Mouse (Mus musculus) lung, adult 2 months (tissue): ENCODE measurements at regions not wholly inside any gene's neighbourhood (a gene's known extent, or its start where the extent isn't known, plus 50 kb on each side); places are given as distances from the start of the nearest gene placed in this dataset.
"Not testable (repeated sequence)": the region's sequence is repeated elsewhere in the genome, so short reads cannot be mapped to it uniquely, and the experiment has no call there.

ENCODE experiments used
- DNase-seq: peaks from one replicate; pipeline ENCODE4 v3.0.0; 2022
- H3K4me1 ChIP-seq: fragments of 200-500 bp; 2 replicates; pipeline ENCODE4 v1.6.1; 2011; ENCODE audit warnings: low read length; ENCODE audit not compliant: control insufficient read depth, insufficient read depth
- H3K4me3 ChIP-seq: fragments of 200-500 bp; replicated peaks from 2 replicates; pipeline ENCODE3; 2011; ENCODE audit warnings: low read depth, mild to moderate bottlenecking, control low read depth, low read length; ENCODE audit errors: extremely low read depth
- CTCF ChIP-seq: fragments of 200-500 bp; IDR thresholded peaks from 2 replicates; pipeline ENCODE4 v1.5.1; 2011; ENCODE audit warnings: mild to moderate bottlenecking, low read length, control low read depth; ENCODE audit not compliant: insufficient read depth
- POLR2A ChIP-seq: fragments of 200-500 bp; IDR thresholded peaks from 2 replicates; pipeline ENCODE4 v1.6.1; 2011; ENCODE audit warnings: low read depth, mild to moderate bottlenecking, control low read depth, low read length, borderline replicate concordance; ENCODE audit errors: extremely low read depth
- WGBS: fragments of 180-500 bp; shearing (Covaris S2); methylation state at CpG from one replicate; pipeline ENCODE4 v1.1.7; 2018; 5-methylcytosine and 5-hydroxymethylcytosine counted together

DNA sequence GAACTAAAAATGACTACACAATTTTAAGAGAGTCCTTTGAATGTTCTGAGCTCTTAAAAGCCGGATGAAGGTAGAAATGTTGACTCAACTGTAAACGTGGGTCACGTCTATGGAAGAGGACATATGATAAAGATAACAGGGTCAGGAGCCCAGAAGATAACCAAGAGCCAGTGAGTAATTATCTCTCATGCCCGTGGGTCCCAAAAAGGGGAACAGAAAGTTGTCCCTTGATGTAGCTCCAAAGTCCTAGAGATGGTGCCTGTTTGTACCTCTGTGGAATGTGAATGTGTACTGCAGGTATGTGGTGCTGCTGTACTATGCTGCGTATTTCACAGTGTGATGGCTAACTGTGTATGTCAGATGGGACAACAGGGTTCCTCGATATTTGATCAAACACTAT is 479.1 kb downstream of the Gja1 start:
- Histone ChIP-seq H3K4me1 (no peaks in the 10 kb centered on the region), H3K4me3 (no peak overlapping the region)
- 70% methylated on average over 6 of the region's 6 CpGs for WGBS
- DNase-seq = no peak
- no peak for TF ChIP-seq POLR2A
- no peak for TF ChIP-seq CTCF

DNA sequence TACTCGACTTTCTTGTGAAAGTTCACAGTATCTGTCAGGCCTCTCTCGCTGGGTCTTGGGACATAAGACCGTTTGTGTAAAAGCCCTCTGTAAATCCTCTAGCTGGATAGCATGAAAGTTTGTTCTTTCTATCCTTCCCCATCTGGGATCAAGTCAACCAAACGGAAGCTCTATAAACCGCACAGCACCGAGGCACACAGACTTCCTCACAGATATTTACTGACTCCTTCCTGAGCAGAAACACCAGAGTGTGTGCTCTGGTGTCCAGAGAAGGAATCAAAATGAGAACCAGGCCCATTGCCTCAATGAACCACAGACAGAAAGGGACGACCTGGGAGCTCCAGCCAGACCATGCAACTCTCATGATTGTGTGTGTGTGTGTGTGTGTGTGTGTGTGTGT is 502.6 kb downstream of the Gja1 start:
- TF ChIP-seq POLR2A (no peak), CTCF (no peak)
- DNase-seq = no peak
- no peaks in the 10 kb centered on the region for H3K4me1 ChIP-seq
- H3K4me3 ChIP-seq = no peak overlapping the region
- WGBS = 63% methylated on average over 7 of the region's 7 CpGs

DNA sequence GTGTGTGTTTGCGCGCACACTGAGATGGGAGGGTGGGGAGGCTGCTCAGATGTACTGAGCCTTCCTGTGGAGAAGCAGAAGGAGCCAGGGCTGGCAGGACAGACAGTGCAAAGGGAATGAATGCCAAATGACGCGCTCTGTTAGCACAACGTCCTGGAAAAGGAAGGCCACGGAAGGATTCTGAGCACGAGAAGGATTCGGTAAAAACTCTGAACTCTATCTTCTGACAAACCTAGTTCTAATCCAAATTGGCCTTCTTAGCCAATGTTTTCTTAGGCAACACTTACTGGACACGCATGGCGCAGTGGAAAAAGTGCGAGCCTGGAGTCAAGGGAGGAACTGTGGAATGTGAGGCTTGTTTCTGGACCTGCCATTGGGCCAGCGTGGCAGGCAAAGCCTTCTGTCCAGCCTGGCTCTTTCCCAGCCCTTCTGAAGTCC is 503.0 kb downstream of the Gja1 start:
- no peak overlapping the region for H3K4me3 ChIP-seq
- TF ChIP-seq POLR2A (no peak), CTCF (no peak)
- DNase-seq = no peak
- 76% methylated on average over 12 of the region's 12 CpGs for WGBS
- no peaks in the 10 kb centered on the region for H3K4me1 ChIP-seq

DNA sequence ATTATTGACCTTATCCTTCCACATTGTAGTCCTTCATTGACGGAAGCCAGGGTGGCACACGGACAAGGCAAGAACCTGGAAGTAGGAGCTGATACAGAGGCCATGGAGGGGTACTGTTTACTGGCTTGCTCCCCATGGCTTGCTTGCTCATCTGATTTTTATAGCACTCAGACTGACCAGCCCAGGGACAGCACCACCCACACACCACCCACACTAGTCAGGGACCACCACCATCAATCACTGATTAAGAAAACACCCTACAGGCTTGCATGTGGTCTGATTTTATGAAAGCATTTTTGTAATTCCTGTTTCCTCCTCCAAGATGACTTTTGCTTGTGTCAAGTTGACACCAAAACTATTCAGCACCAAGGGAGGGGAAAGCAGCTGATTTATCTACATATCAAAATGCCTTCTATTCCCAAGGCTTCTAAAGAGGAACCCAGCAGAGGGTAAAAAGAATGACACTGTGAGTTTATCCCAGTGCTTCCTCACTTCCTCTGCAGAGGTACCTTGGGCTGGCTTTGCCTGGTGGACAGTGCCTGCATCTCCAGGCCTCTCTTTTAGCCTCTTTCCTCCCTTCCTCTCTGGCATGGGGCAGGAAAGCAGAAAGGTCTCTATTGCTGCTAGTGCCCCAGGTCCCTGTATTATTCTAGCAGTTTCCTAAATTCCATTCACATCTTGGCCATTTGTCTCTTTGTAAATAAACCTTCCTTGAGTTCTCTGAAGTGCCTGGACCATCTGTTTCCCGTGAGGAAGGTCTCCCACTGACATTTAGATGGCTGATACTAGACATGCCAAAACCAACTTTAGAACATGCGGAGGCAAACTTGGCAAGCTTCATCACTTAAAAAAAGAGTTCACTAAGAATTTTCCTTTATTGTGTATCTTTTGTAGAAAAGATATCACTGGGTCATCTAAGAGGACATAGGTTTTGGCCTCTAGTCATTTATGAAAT is 507.6 kb downstream of the Gja1 start:
- no peak for DNase-seq
- WGBS = 61% methylated on average over 4 of the region's 4 CpGs
- no peaks in the 10 kb centered on the region for H3K4me1 ChIP-seq
- TF ChIP-seq POLR2A (no peak), CTCF (no peak)
- H3K4me3 ChIP-seq = no peak overlapping the region

DNA sequence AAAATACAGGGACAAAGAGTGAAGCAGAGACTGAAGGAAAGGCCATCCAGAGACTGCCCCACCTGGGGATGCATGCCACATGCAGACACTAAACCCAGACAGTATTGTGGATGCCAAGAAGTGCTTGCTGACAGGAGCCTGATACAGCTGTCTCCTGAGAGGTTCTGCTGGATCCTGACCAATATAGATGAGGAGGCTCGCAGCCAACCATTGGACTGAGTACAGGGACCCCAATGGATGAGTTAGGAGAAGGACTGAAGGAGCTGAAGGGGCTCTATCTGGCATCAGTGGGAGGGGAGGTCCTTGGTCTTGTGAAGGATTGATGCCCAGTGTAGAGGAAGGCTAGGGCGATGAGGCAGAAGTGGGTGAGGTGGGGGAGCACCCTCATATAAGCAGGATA is 514.4 kb downstream of the Gja1 start:
- DNase-seq, H3K4me3 ChIP-seq, H3K4me1 ChIP-seq: not testable (repeated sequence)
- 93% methylated on average over 2 of the region's 2 CpGs for WGBS

DNA sequence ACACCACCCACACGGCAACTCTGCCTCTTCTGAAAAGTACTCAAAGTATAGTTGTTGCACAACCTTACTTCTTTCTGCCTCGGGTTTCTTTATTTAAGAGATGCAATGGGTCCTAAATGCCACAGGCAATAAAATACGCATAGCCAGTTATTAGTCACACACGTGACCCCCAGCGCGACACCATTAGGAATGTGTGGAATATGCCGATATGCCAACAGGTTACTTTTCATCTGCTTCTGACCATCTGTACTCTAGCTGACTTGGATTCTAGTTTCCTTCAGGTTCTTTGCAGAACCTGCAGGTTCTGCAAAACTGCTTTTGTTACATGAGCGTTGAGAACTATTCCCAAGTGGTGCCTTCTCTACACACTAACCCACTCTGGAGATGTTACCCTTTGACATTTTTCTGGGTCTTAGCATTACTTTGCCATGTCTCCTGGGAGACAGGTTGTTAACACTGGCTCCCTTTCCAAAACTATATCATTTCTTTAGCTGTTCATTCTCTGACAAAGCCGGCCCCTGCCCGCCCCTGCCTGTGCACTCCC is 515.6 kb downstream of the Gja1 start:
- Histone ChIP-seq H3K4me3 (no peak overlapping the region), H3K4me1 (no peaks in the 10 kb centered on the region)
- DNase-seq = no peak
- no peak for TF ChIP-seq POLR2A
- TF ChIP-seq CTCF = no peak
- WGBS = 74% methylated on average over 10 of the region's 10 CpGs

DNA sequence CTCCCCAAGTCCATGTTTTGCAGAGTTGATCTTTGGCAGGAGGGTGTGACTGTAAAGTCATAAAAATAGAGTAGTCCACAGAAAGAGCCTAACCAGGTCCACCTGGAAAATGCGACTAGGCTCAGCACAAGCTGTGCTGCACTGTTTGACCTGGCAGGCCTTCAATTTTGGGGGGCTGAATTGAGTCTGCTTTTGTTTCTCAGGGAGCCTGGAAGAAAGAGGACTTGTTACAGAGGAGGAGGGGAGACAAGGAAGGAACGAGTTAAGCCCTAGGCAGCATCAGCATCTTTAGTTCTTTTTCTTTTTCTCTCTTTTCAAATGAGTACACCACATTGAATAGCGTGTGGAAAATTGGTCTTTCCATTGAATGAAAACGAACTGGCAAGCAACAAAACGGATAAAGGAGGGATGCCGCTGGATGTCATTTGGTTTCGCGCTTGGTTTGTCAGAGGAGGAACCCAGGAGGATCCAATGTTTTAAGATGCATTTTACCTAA is 516.1 kb downstream of the Gja1 start:
- no peaks in the 10 kb centered on the region for H3K4me1 ChIP-seq
- H3K4me3 ChIP-seq = no peak overlapping the region
- TF ChIP-seq CTCF (no peak), POLR2A (no peak)
- DNase-seq = no peak
- 81% methylated on average over 8 of the region's 8 CpGs for WGBS

DNA sequence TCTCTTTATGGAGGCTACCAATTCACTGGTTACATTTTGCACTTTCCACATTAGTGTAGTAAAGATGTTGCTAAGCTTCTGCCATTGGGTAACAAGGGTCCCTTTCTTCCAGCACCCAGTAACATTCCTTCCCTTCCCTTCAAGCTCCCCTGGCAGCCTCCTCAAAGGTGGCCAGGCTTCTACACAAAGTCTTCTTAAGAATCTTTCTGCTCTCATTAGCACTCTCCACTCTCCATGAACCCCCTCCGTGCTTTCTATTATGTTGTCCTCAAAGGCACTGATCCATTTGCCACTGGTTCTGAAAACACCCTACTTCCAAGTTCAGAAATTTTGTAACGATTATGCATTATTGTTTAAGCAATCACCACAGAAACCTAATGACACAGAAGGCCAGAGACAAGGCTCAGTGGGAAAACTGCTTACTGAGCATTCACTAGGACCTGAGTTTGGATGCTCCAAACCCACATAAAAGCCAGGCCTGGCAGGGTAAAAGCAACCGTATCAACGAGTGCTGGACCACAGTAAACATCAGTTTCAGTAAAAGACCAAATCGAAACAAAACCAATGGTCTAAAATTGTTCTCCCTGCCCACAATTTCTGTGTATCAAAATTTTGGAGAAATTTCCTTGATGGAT is 522.6 kb downstream of the Gja1 start:
- H3K4me3 ChIP-seq = no peak overlapping the region
- no peak for TF ChIP-seq CTCF
- no peak for TF ChIP-seq POLR2A
- 91% methylated on average over 5 of the region's 5 CpGs for WGBS
- no peaks in the 10 kb centered on the region for H3K4me1 ChIP-seq
- DNase-seq = no peak

DNA sequence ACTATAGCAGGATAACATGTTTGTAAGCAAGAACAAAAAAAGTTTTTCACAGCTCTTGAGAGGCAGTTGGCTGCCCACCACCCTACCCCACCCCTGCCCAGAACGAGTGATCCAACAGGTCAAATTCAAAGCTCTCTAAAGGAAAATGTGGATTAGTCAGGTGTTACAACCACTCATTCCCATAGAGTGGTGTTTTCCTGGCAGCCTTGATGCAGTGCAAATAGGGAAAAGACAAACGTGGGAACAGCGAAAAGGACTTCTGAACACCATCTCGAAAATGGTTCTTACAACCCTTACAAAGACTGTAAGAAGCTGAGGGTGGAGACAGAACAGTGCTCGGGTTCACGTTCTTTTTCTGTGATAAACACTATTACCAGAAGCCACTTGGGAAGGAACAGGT is 523.8 kb downstream of the Gja1 start:
- 63% methylated on average over 6 of the region's 6 CpGs for WGBS
- TF ChIP-seq CTCF = no peak
- TF ChIP-seq POLR2A = no peak
- no peak for DNase-seq
- no peak overlapping the region for H3K4me3 ChIP-seq
- no peaks in the 10 kb centered on the region for H3K4me1 ChIP-seq

DNA sequence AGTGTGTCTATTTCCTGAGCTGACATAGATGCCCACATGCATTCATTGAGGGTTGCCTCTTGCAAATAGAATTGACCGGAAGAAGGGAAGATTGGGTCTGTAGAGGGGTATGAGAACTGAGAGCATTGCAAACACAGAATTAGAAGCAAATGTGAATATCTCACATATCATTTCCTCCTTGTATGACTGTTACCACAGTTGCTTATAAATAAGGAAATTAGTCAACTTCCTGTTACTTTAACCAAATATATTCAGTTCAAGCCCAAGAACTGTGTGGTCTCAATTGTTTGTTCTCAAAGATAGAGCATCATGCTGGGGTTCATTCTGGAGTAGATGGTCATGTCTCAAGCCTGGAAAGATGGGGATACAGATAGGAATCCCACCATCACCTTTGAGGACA is 535.6 kb downstream of the Gja1 start:
- DNase-seq = no peak
- Histone ChIP-seq H3K4me1 (no peaks in the 10 kb centered on the region; the same call in 1 of the 2 replicates), H3K4me3 (no peak overlapping the region)
- TF ChIP-seq CTCF = no peak
- no peak for TF ChIP-seq POLR2A
- WGBS = 85% methylated on average over 1 of the region's 1 CpGs

DNA sequence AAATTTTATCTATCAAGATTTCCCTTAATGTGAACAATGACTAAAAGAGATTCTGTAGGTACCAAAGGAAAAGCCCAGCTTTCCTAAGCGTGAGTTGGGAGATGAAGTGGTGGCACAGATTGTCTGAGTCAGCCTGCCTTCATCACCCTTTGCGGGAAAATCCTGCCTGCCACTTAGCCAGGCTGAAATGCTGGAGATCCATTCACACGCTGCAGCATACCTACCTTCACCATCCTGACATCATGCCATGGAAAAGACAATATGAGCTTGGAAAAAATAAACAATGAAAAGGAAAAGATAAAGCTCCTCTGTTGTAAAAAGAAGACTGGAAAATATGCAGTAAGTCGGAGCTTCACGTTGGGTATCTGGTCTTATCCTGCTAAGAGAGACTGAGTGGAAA is 537.0 kb downstream of the Gja1 start:
- TF ChIP-seq CTCF = no peak
- no peak for TF ChIP-seq POLR2A
- 48% methylated on average over 5 of the region's 5 CpGs for WGBS
- H3K4me3 ChIP-seq = no peak overlapping the region
- H3K4me1 ChIP-seq = no peaks in the 10 kb centered on the region; the same call in 1 of the 2 replicates
- DNase-seq = no peak
